Mouse (Mus musculus) forebrain, postnatal 0 days (tissue): ENCODE results near the gene Cask. TPM values are rescaled to one million over a fixed set of nuclear protein-coding genes. Genes with fewer than 3 reads are reported as not detected.

Source experiments
- ATAC-seq: fragments of 200-750 bp; cut with Nextera tagmentation; 2 replicates; pipeline ENCODE4 v1.8.0; 2017; ENCODE audit warnings: mild to moderate bottlenecking, moderate library complexity
- DNase-seq: peaks from one replicate; pipeline ENCODE4 v3.0.0-alpha.2; 2015
- H3K27ac ChIP-seq: fragments of 300-500 bp; sonication (generic); 2 replicates; pipeline ENCODE4 v1.5.1; 2014; ENCODE audit warnings: low read depth, mild to moderate bottlenecking, antibody characterized with exemption, low read length, moderate library complexity, mixed read lengths
- H3K27me3 ChIP-seq: fragments of 300-500 bp; sonication (generic); 2 replicates; pipeline ENCODE4 v1.6.1; 2014; ENCODE audit warnings: mild to moderate bottlenecking, low read length, mixed read lengths; ENCODE audit not compliant: insufficient read depth
- H3K36me3 ChIP-seq: fragments of 300-500 bp; sonication (generic); 2 replicates; pipeline ENCODE4 v1.6.1; 2014; ENCODE audit warnings: mild to moderate bottlenecking, moderate library complexity; ENCODE audit not compliant: insufficient read depth
- H3K4me1 ChIP-seq: fragments of 300-500 bp; sonication (generic); 2 replicates; pipeline ENCODE4 v1.6.1; 2014; ENCODE audit warnings: antibody characterized with exemption; ENCODE audit not compliant: insufficient read depth
- H3K4me2 ChIP-seq: fragments of 300-500 bp; sonication (generic); 2 replicates; pipeline ENCODE4 v1.6.1; 2014; ENCODE audit warnings: low read depth, mild to moderate bottlenecking, moderate library complexity
- H3K4me3 ChIP-seq: fragments of 300-500 bp; sonication (generic); 2 replicates; pipeline ENCODE4 v1.5.1; 2014; ENCODE audit warnings: low read depth, low read length, mixed read lengths
- H3K9ac ChIP-seq: fragments of 300-500 bp; sonication (generic); 2 replicates; pipeline ENCODE4 v1.6.1; 2014; ENCODE audit warnings: mild to moderate bottlenecking
- H3K9me3 ChIP-seq: fragments of 300-500 bp; sonication (generic); 2 replicates; pipeline ENCODE4 v1.6.1; 2016; ENCODE audit warnings: low read length
- CTCF ChIP-seq: sonication (generic); IDR thresholded peaks from 2 replicates; pipeline ENCODE4 v1.5.1; 2016; ENCODE audit warnings: antibody characterized with exemption, control low read depth, low read depth
- WGBS: fragments of 180-500 bp; shearing (Covaris S2); extraction: QIAGEN DNeasy Blood & Tissue Kit; methylation state at CpG from one replicate; pipeline ENCODE4 v1.1.7; 2014; 5-methylcytosine and 5-hydroxymethylcytosine counted together
- polyA plus RNA-seq: library from polyadenylated mRNA; unstranded; fragments of >200 nt; fragmentation: Nextera tagmentation; extraction: Ambion mirVana; gene quantifications from 2 replicates; pipeline ENCODE4 v1.2.1, GENCODE M21; 2015
- total RNA-seq: library from RNA; depleted of rRNA; stranded (reverse); fragments of >200 nt; gene quantifications from 2 replicates; pipeline ENCODE4 v1.2.3, GENCODE M21; 2014

The Cask gene
- total and polyA plus RNA-seq, 2 experiments from 2014 or later, result 57.9 to 183 TPM

DNA sequence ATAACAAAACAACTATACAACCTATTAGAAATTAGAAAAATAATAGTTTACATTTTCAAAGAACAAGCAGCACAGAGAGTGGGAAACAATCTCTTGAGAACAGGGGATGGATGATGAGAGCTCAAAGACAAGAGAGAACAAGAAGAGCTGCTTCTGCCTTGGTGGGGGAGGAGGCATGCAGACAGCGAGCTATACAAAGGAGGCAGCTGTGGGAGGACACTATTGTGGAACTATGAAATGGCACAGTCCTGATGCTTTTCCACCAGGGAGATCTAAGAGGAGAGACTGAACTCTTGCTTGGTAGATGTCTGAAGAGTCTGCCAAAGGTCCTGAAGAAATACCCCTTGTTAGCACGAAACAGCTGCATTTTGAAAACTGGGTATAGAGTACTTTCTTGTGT lies 162.8 kb downstream of the Cask start:
- H3K4me1 ChIP-seq, result no peaks in the 10 kb centered on the region
- no peak for DNase-seq
- no peaks in the 10 kb centered on the region for H3K27me3 ChIP-seq
- no peak overlapping the region for H3K9ac ChIP-seq
- 58% methylated on average over 2 of the region's 2 CpGs for WGBS
- no peaks in the 10 kb centered on the region for H3K9me3 ChIP-seq
- H3K27ac ChIP-seq, result no peak overlapping the region
- TF ChIP-seq CTCF, result no peak
- no peak overlapping the region for H3K4me3 ChIP-seq
- no peak overlapping the region for H3K4me2 ChIP-seq
- no peak for ATAC-seq
- H3K36me3 ChIP-seq, result no peaks in the 10 kb centered on the region

GRCm38 (mm10) chrX:13686589-13686988 lies 164.6 kb downstream of the Cask start:
- H3K4me2 ChIP-seq, result no peak overlapping the region
- H3K9ac ChIP-seq, result no peak overlapping the region
- H3K27ac ChIP-seq, result no peak overlapping the region
- ATAC-seq, result no peak
- no peak for DNase-seq
- no peaks in the 10 kb centered on the region for H3K4me1 ChIP-seq
- no peaks in the 10 kb centered on the region for H3K36me3 ChIP-seq
- no peaks in the 10 kb centered on the region for H3K27me3 ChIP-seq
- no peak overlapping the region for H3K4me3 ChIP-seq
- WGBS, result 84% methylated on average over 1 of the region's 1 CpGs
- no peaks in the 10 kb centered on the region for H3K9me3 ChIP-seq
- TF ChIP-seq CTCF, result no peak

GRCm38 (mm10) chrX:13681748-13682147 lies 169.4 kb downstream of the Cask start:
- Histone ChIP-seq H3K36me3 (no peaks in the 10 kb centered on the region), H3K4me3 (no peak overlapping the region), H3K4me1 (no peaks in the 10 kb centered on the region), H3K9me3 (no peaks in the 10 kb centered on the region), H3K4me2 (no peak overlapping the region), H3K27me3 (no peaks in the 10 kb centered on the region), H3K27ac (no peak overlapping the region), H3K9ac (no peak overlapping the region)
- 69% methylated on average over 3 of the region's 3 CpGs for WGBS
- no peak for DNase-seq
- ATAC-seq, result no peak
- no peak for TF ChIP-seq CTCF

GRCm38 (mm10) chrX:13673001-13673400 lies 178.2 kb downstream of the Cask start:
- WGBS, result 89% methylated on average over 3 of the region's 3 CpGs
- Histone ChIP-seq H3K4me3 (no peak overlapping the region), H3K9ac (no peak overlapping the region), H3K4me2 (no peak overlapping the region), H3K4me1 (no peaks in the 10 kb centered on the region), H3K36me3 (no peaks in the 10 kb centered on the region), H3K27me3 (no peaks in the 10 kb centered on the region), H3K27ac (no peak overlapping the region), H3K9me3 (no peaks in the 10 kb centered on the region)
- TF ChIP-seq CTCF, result no peak
- no peak for ATAC-seq
- no peak for DNase-seq

- no peak overlapping the region for H3K4me2 ChIP-seq
- H3K9me3 ChIP-seq, result no peaks in the 10 kb centered on the region
- H3K4me3 ChIP-seq, result no peak overlapping the region
- no peak for TF ChIP-seq CTCF
- H3K27me3 ChIP-seq, result no peaks in the 10 kb centered on the region
- DNase-seq (no peak), ATAC-seq (no peak)
- WGBS, result 65% methylated on average over 3 of the region's 3 CpGs
- H3K27ac ChIP-seq, result no peak overlapping the region
- no peaks in the 10 kb centered on the region for H3K36me3 ChIP-seq
- H3K9ac ChIP-seq, result no peak overlapping the region
- H3K4me1 ChIP-seq, result no peaks in the 10 kb centered on the region
Measured at GRCm38 (mm10) chrX:13670342-13670741, 180.8 kb downstream of the Cask start.

DNA sequence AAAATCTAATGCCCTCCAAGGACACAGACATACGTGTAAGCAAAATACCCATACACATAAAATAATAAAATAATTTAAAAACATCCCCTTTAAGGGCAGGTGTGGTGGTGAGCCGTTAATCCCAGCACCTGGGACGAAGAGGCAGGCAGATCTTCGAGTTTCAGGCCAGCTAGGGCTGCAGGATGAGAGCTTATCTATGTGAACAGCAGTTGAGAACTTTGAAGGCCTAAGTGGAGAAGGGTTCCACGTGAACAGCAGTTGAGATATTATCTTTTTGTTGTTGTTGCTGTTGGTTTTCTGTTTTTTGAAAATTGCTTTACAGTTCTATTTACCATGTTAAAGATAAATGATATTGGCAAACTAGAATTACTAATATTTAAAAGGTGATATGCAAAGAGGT lies 182.3 kb downstream of the Cask start:
- H3K4me2 ChIP-seq, result no peak overlapping the region
- no peaks in the 10 kb centered on the region for H3K27me3 ChIP-seq
- no peak for ATAC-seq
- H3K27ac ChIP-seq, result no peak overlapping the region
- no peaks in the 10 kb centered on the region for H3K9me3 ChIP-seq
- H3K4me1 ChIP-seq, result no peaks in the 10 kb centered on the region
- DNase-seq, result no peak
- no peak for TF ChIP-seq CTCF
- no peaks in the 10 kb centered on the region for H3K36me3 ChIP-seq
- H3K4me3 ChIP-seq, result no peak overlapping the region
- WGBS, result 76% methylated on average over 5 of the region's 5 CpGs
- no peak overlapping the region for H3K9ac ChIP-seq

DNA sequence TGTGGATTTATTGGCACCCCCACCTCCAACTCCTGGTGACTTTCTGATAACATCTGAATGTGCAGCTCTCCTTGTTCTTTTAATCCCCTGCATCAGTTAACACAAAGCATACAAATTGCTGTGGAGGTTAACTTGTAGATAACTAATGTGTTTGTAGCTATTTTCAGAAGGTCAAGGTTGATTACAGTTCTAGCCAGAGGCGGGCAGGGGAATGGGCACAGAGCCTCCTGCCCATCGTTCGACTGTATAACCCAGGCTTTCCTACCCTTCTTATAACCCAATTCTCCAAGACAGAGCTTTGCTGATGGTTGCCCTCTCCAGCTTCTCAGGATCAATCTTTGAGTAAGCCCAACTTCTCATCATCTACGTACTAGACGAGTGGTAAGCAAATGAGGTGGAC lies 190.1 kb downstream of the Cask start, which contains the start of gene Gpr82:
Gene Gpr82 (plus strand): TSS at position 301 of the 400 bp plus-strand sequence.
- Histone ChIP-seq H3K4me2 (no peak within 1 kb of the TSS), H3K4me3 (no peak within 1 kb of the TSS), H3K9ac (no peak within 1 kb of the TSS), H3K27ac (no peak within 1 kb of the TSS), H3K36me3 (no peaks in the 10 kb centered on the region), H3K27me3 (no peaks in the 10 kb centered on the region), H3K4me1 (no peaks in the 10 kb centered on the region), H3K9me3 (no peaks in the 10 kb centered on the region)
- 95% methylated on average over 5 of the region's 5 CpGs for WGBS
- DNase-seq (no peak), ATAC-seq (no peak)
- TF ChIP-seq CTCF, result no peak

DNA sequence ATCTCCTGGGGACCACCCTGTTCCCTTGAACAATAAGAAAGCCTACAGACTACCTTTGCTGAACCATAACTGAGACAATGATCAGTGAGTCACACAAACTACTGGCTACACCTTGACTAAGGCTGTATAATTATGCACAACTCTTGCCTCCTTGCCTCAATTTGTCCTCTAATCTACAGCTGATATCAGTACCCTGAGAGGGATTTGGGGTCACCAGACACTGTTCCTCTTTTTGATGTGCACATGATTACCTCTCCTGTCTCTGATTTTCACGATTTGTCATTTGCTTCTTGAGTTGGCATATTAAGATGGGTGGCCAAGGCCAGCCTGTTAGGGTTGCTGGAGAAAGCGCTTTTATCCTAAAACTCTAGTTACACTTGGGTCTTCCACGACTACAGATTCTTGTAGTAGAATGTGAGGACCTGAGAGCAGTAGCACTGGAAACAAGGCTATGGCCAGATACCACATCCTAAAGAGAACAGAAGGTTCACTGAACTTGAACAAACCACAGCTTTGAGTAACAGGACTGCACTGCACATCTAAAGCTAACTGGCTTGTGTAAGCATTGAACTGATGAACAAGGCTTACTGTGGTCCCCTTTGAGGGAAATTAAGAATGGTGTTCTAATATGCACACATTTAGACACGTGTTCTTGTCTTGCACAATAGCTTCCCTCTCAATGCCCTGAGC lies 191.8 kb downstream of the Cask start:
- no peak for TF ChIP-seq CTCF
- no peak overlapping the region for H3K4me2 ChIP-seq
- 72% methylated on average over 4 of the region's 4 CpGs for WGBS
- H3K27ac ChIP-seq, result no peak overlapping the region
- H3K9me3 ChIP-seq, result no peaks in the 10 kb centered on the region
- no peak for ATAC-seq
- no peaks in the 10 kb centered on the region for H3K4me1 ChIP-seq
- H3K27me3 ChIP-seq, result no peaks in the 10 kb centered on the region
- no peak overlapping the region for H3K4me3 ChIP-seq
- no peak overlapping the region for H3K9ac ChIP-seq
- no peaks in the 10 kb centered on the region for H3K36me3 ChIP-seq
- no peak for DNase-seq
